Mouse (Mus musculus) adrenal gland, postnatal 36 days (tissue): ENCODE measurements around the gene Ctdnep1. TPM values are rescaled to one million over a fixed set of nuclear protein-coding genes. Genes with fewer than 3 reads are reported as not detected.
"Not testable (repeated sequence)": the region's sequence is repeated elsewhere in the genome, so short reads cannot be mapped to it uniquely, and the experiment has no call there.

Source experiments
- DNase-seq, 2 experiments: peaks; one replicate each; pipeline ENCODE4 v3.0.0; 2021; ENCODE audit warnings: mixed read lengths in 1 of 2
- total RNA-seq, 2 experiments: library from RNA; stranded (reverse); gene quantifications; 2 replicates each; pipeline ENCODE4 v1.2.3; 2021

Gene Ctdnep1
- total RNA-seq, 2 experiments from 2014 or later = 112 to 132 TPM

GRCm38 (mm10) chr11:69950807-69951459, 30.0 kb upstream of the Ctdnep1 start:
- peak in 1 of 2 experiments; percentile 41 for DNase-seq

- DNase-seq = no peak
Observed at GRCm38 (mm10) chr11:69952274-69952673, 28.7 kb upstream of the Ctdnep1 start.

GRCm38 (mm10) chr11:69953267-69953915, 27.6 kb upstream of the Ctdnep1 start:
- no peak for DNase-seq

DNA sequence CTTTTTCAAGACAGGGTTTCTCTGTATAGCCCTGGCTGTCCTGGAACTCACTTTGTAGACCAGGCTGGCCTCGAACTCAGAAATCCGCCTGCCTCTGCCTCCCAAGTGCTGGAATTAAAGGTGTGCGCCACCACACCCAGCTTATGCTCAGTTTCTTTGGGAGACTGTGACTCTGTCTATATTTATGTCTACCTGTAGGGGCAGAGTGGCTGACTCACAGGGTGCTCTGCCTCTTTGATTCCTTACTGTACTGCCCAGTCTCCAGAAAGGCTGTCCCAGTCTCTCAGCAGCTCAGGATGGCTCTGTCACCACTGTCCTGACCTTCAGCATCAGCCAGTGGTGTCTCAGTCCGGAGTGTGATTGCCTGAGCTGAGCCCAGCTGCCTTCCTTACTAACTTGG, 25.3 kb upstream of the Ctdnep1 start:
- not testable (repeated sequence) for DNase-seq

DNA sequence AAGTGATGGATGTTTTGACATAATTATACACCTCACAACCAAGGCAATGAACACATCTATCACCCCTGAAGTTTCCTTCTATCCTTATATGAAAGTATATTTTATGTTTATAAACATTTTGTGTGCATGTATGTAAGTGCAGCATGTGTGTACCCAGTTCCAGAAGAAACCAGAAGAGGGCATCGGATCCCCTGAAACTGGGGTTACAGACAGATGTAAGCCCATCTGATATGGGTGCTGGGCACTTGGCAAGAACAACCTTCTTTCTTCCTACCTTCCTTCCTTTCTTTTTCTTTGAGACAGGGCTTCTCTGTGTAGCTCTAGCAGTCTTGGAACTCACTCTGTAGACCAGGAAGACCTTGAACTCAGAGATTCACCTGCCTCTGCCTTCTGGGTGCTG, 24.7 kb upstream of the Ctdnep1 start:
- DNase-seq = no peak

- no peak for DNase-seq
Observed at GRCm38 (mm10) chr11:69960616-69961015, 20.3 kb upstream of the Ctdnep1 start.

DNA sequence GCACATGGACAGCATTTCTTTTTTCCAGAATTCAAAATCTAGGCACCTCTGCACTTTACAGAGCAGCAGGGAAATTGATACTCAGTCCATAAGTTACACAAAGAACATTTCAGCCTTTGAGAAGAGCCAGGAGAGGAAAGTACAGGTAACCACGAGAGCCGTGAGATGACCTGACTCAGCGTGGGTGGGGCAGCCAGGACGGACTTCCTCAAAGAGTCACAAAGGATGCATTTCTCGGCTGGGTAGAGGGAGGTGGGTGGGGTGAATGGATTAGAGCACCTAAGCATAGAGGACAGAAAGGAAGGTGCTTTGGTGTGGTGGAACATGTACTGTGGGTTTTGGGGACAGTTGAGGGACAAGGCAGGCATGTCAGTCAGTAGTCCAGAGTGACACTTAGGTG, 19.1 kb upstream of the Ctdnep1 start:
- no peak for DNase-seq

DNA sequence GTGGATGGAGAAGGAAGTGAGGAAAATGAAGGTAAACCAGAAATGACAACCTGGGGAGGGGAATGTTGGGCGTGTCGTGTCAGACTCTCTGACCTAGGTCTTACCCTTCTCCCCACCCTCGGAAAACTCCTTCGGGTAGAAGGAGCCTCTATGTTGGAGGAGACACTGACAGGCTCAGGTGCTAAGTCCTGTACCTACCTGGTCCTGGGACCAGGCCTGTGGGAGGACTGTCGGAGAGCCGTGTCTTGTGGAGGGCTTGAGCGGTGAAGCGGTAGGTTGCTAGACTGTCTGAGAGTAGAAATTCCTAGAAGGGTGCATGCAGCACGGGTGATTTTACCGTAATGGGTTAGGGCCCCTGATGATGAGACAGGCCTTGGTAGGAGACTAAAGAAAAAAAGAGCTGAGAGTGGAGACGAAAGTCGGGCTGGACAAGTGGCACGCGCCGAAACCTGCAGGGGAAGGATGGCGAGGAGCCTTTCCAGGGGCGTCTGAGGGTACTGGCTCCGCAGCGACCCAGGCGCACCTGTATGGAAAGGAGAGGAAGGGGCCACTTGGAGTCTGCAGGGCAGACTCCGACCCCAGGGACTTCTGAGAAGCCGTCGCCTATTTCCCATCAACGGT, 16.2 kb upstream of the Ctdnep1 start, which contains the start of gene Cldn7:
TSS of gene Cldn7 (plus strand) at position 130 of the 621 bp plus-strand sequence.
- DNase-seq = no peak

- DNase-seq = no peak
Observed at GRCm38 (mm10) chr11:69965271-69966005, 15.5 kb upstream of the Ctdnep1 start.

DNA sequence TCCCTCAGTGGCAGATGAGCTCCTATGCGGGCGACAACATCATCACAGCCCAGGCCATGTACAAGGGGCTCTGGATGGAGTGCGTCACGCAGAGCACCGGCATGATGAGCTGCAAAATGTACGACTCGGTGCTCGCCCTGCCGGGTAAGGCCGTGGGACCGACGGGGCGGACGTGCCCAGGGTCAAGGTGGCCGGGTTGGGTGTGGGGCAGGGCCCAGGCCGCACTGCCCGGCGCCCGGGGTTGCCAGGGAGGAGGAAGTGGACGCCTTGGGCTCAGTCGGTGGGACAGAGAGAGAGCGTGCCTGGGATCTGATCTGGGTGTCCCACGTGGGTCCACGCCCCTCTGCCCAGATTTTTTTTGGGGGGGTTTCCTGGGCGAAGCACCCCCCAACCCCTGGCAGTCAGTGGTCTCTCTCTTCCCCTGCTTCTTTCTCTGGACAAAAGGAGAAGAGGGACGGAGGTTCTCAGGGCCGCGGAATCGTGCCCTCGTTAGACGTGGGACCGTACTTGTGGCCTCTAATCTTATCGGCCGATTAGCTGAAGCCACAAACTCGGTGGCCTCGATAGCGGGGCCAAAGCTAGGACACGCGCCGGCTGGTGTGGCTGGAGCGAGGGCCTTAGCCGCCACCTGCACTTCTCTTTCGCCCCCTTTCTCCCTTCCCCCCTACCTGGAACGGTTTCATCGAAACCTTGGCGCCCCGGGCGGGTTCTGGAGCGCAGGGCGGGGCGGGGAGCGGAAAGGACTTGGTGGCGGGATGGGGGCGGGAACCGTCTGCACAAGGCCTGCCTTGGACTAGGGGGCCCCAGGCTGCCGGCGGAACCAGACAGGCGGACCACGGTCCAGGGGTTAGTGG, 14.7 kb upstream of the Ctdnep1 start:
- peak; percentile 28 to 55 for DNase-seq

DNA sequence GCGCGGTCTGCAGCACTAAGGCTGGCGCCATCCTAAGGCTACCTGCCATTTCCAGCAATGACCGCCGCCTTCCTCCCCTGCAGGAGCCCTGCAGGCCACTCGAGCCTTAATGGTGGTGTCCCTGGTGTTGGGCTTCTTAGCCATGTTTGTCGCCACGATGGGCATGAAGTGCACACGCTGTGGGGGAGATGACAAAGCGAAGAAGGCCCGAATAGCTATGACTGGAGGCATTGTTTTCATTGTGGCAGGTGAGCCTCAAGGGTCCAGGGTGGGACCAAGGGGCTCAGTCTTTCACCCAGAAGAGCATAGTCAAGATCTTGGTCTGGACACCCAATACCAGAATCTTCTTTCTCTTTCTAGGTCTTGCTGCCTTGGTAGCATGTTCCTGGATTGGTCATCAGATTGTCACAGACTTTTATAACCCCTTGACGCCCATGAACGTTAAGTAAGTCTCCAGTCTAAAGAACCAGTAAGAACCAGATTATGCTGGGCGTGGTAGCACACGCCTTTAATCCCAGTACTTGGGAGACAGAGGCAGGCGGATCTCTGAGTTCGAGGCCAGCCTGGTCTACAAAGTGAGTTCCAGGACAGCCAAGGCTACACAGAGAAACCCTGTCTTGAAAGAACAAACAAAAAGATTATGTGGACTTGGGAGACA, 14.0 kb upstream of the Ctdnep1 start:
- DNase-seq = no peak

GRCm38 (mm10) chr11:69968793-69969192, 12.2 kb upstream of the Ctdnep1 start:
- DNase-seq = no peak

DNA sequence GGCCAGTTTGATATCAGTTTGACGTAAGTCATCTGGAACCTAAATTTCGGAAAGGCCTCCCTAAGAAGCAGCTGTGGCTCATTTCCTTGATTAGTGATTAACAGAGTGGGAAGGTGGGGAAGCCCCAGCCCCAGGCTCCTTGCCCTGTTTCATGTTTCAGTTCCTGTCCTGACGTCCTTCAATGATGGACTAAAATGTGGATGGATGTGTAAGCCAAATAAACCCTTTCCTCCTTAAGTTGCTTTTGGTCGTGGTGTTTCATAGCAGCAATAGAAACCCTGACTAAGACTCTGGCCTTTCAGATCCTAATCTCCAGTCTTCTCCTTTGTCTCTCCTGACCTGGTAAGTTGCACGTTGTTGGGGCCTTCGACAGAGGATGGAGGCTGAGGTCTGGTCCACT, 10.7 kb upstream of the Ctdnep1 start:
- no peak for DNase-seq

GRCm38 (mm10) chr11:69970775-69971174, 10.2 kb upstream of the Ctdnep1 start:
- no peak for DNase-seq

- peak in 1 of 2 experiments; percentile 51 for DNase-seq
Observed at GRCm38 (mm10) chr11:69974907-69975306, 6.0 kb upstream of the Ctdnep1 start.

DNA sequence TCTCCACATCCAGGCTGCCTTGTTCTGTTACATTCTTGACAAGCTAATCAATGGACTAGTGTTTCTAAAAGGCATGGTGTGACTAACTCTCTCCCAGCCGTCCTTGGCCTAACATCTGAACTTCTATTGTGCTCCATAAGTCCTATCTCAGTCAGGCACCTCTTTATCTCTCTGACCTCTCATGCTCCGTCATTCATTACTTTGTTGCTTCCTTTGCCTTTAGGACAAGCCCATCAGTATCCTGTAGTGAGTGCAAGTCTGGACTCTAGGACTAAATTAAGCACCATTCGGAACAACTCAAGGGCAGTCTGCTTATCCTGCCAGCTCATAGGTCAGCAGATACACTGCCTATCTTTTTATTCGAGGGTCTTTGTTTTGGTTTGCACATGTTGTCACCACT, 4.7 kb upstream of the Ctdnep1 start:
- DNase-seq = no peak

DNA sequence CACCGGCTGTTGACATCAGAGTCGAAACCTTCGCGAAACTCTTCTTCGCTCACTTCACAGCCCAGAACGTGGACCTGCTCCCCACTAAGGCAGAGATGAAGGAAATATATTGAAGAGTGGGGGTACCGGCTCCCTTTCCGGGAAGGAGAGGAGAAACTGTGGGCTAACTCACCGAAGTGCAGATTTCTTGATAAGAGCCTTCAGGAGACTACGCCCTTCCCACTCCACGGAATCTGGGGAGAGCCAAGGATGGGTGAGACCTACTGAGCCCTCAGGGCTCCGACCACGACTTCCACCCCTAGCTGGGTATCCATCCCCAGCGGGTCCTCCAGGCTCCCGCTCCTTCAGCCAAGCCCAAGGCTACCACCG, 1.1 kb upstream of the Ctdnep1 start:
- DNase-seq = no peak

DNA sequence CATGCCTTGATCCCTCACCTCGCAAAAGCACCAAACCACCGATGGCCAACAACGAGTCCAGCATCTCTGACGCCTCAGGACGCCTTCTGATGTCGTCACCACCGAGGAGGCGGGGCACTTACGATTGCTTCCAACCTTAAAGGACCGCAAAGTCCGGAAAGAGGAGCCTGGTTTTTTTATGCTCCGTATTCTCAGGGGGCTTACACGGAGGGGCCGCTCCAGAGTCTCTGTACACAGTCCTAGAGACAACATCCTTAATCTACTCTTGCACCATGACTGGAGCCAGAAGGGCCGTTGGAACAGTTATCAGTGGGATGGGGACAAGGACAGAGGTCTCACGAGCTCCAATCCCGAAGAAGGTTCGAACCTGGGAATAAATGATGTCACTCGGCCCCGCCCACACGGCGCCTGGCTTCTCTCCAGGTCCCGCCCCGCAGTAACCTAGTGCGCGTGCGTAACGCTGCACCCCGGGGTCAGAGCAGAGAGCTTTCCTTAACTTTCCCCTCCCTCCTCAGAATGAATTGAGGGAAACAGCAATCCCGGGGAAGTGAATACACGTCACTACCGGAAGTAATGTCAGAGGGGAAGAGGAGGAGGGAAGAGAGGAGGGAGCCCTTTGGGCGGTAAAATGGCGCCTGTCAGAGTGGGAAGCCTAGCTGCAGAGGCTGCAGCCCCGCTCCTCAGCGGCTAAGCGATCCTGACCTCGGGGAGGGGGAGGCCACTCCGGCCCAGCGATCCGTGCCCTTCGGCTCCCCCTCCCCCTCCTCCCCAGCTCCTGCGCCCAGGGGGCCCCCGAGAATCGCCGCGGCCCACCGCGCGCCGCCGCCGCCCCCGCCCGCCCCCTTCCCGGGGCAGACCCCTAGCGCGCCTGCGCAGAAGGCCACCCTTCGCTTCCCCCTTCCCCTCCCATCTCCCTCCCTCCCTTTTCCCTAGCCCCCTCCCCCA, 488 bp upstream of the Ctdnep1 start:
- peak; percentile 94 to 96 for DNase-seq

GRCm38 (mm10) chr11:69982225-69982624, 1.3 kb downstream of the Ctdnep1 start, which contains the start of gene Elp5:
Elp5 (minus strand) TSS chr11:69982517.
- no peak for DNase-seq

DNA sequence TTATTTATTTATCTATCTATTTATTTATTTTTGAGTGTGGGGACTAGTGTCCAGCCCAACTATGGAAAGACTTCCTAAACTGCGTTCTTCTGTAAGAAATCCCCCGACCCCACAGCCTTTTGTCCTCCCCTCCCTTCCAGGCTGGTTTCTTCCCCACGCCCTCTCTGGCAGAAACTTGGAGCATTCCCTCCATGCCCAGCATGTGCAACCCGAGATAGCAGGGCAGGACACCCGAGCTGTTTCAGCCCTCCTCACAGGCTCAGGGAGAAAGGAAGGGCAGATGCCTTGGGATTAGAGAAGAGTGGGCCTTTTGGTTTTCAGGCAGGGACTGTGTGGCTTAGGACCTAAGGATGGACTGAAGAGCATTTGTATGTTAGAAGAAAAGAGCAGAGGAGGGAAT, 1.9 kb downstream of the Ctdnep1 start:
- no peak for DNase-seq
